Mouse (Mus musculus) urinary bladder, adult 2 months (tissue): ENCODE results near the gene Cdca7l. TPM values are rescaled to one million over a fixed set of nuclear protein-coding genes. Genes with fewer than 3 reads are reported as not detected.
"Not testable (repeated sequence)": the region's sequence is repeated elsewhere in the genome, so short reads cannot be mapped to it uniquely, and the experiment has no call there.

Experiments used
- DNase-seq: peaks from one replicate; pipeline ENCODE4 v3.0.0; 2022; ENCODE audit warnings: low spot score
- polyA plus RNA-seq: library from polyadenylated mRNA; depleted of rRNA; stranded (reverse); fragments of >200 nt; gene quantifications from 2 replicates; pipeline ENCODE4 v1.2.3, GENCODE M21; 2012; rRNA removed

Gene Cdca7l
- 8.7 and 9.9 TPM in 2 replicates for polyA plus RNA-seq

DNA sequence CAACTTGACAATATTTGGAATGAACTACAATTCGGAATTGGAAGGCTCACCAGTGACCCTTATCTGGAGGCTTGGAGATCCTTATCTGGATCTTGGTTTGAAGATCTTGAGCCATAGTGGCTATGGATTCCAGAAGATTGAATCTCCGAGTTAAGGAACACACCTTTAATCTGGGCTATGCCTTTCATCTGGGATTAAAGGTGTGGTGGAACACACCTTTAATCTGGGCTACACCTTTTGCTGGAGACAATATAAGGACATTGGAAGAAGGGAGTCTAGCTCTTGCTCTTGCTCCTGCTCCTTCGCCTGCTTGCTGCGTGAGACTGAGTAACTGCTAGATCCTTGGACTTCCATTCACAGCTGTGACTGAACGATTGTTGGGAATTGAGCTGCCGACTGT, at the start of gene Cdca7l:
TSS of gene Cdca7l (plus strand) at position 301 of the 400 bp plus-strand sequence.
- DNase-seq = not testable (repeated sequence)

DNA sequence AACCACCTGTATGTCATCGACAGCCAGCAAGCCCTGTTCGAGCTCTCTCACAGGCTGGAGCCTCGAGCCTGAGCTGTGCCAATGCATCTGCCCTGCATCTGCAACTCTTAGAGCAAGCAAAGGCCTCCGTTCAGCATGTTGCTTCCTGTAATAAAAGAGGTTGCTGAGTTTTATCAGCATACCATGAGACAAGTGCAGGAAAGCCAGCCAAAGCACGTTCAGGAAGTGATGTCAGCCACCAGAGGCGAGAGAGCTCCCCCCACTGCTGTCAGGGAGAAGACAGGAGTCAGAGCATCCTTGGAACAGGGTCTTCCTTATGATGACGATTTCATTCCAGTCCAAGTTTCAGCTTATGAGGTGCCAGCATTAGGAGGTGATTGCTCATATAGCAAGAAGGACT, 48.1 kb upstream of the Cdca7l start:
- DNase-seq = no peak

DNA sequence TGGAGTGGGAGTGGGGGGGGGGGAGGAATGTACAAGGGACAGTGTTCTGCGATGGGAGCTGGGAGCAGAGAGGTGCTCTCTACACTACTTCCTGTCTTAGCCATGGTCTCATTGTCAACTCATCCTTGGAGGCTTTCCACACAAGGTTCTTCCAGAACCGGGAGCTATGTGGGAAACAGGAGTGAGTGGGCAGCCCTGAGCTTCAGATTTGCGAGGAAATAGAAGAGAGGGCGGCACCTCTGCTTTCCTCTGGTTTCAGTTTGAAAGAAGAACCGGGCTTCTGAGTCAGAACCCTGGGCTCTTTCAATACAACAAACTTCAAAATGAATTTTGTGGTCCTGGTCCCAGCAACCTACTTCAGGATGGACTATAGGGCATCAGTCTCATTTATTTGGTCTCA, 43.7 kb upstream of the Cdca7l start:
- no peak for DNase-seq

DNA sequence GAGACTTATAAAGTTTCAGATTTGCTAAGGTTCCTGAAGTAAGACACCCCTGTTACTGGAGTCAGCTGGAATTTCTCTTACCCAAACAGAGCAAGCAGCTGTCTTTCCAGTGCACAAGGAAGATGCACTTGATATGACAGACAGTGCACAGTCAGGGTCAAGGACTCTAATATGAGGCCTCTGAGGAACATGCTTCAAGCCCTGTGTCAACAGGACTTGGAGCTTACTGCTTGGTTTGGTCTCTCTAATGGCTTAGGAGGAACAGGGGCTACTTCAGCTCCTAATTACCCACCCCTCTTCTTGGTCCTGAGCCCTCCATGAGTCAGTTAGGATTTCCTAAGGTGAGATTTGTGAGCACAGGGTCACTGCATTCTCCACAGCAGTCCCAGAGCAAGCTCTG, 43.2 kb upstream of the Cdca7l start:
- DNase-seq = no peak

DNA sequence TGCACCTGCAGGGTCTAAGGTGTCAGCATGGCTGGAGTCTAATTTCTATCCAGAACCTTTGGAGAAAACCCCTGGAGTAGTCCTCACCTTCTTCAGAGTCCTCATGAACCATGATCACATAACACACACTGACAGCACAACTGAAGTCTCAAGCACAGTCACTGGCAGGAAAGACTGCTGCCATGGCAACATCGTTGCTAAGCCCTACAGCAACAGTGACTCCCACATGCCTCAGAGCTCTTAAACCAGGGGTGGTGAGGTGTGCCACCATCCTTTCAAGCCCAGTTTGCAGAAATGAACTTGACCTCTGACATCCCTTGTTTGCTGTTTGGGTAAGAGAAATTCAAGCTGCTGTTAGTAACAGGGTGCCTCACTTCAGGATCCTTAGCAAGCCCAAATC, 42.4 kb upstream of the Cdca7l start:
- DNase-seq = no peak

DNA sequence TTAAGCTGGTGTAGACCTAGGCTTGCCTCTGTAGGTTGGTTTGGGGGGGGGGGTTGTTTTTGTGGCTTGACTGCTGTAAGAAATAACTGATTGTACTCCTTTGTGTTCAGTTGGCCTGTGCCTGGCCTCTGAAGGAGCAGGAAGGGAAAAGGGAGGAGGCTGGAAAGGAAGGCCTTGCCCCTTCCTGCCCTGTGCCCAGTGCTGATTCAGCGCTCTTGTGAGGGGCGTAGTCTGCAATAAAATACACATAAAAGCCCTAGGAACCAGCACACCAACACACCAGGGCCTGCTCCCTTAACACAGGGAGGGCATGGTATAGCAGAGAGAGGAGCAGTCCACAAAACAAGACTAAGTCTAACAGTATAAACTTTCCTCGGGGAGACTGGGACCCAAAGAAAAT, 40.8 kb upstream of the Cdca7l start:
- DNase-seq = no peak

DNA sequence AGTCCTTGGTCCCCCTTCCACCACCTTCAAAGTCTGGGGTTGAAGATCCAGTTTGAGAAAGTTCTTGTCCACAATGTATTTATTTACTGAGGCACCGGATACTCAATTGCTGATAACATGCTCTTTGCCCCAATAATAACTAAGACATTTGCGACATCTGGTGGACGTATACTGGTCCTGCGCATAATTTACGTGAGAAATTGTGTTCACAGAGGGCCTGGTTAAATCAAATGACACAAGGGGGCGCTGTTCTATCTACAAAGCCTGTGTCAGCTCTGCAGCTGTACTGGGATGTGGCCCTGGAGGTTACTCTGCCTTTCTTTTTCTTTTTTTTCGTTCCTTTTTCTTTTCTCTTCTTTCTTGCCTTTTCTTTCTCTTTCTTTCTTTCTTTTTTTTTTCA, 39.2 kb upstream of the Cdca7l start:
- DNase-seq = no peak

DNA sequence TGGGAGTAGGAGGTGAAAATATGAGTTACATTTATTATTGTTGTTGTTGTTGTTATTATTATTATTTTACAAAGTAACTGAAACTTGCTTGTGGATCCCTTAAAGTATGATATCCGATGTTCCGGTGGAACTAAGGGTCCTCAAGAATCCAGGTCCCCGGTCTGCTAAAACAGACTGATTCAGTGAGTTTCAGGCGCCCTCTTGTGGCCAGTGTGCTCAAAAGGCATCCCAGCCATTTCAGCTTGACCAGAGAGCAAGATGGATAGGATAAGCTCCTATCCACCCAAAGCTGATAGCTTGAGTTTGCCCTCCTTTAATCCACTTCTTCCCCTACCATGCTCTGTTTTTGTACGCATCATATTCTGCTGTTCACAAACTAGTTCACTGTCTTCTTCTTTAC, 35.0 kb upstream of the Cdca7l start:
- no peak for DNase-seq

DNA sequence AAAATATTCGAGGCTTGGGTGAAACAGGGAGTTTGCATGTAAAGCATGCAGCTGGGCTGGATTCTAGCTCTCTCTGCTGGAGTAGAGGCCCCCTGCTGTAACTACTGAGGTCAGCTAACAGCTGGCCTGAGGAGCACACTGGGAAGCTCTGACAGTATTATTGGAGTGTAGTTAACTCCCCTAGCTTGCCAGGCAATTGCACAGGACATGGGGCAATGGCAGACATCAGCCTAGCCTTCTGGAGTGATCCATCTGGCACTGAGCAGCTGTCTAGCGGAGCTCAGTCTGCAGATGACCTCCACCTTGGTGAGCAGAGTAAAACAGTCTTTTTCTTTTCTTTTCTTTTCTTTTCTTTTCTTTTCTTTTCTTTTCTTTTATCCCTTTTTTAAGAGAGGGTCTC, 33.9 kb upstream of the Cdca7l start:
- no peak for DNase-seq

DNA sequence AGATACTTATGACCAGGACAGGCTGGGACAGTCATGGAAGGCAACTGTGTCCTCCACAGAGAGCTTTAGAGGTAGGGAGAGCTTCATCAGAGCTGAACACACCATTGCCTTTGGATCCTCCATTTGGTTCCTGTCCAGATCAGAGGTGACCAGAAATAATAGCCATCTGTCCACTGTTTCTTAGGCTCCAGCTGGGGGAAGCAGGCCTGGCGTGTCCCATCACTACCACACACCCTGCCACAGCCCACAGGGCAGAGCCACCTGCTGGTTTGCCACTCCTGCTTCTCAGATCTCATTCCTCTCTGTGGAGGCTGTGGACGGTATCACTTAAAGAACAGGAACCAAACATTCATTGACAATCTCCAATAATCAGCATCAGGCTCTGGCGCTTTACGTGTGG, 32.9 kb upstream of the Cdca7l start:
- no peak for DNase-seq

DNA sequence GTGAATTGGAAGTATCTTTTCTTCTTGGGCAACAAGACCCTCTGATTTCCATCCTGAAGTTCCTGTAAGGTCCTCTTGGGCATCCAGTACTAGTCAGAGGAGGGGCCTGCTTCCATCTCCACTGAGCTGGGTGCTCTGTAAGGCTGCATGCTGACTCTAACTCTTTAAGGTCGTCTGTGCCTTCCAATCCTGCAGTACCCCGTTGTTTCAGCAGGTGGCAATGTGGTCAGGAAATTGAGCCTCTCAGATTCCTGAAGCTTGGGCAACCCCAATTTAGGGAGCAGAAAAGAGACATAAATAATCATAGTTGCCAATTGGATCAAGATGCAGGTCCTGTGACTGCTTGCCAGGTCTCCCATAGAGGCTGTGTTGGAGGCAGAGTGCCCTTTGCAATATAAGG, 31.5 kb upstream of the Cdca7l start:
- no peak for DNase-seq

DNA sequence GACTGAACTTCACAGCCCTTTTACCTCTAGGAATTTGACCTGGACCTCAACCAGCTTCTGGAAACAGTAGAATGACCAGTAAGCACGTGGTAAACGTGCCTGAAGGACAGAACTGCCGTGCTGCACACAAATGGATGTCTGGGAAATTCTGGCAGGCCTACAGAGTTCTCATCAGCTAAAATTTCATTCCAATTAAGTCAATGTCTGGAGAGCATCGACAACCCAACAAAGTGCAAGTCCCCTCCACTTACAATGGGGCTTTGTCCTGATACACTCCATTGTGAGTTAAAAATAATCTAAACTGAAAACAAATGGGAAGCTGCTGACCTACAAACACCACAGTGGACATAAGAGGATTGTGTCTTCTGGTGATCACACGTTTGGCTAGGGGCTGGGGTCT, 27.2 kb upstream of the Cdca7l start:
- no peak for DNase-seq

DNA sequence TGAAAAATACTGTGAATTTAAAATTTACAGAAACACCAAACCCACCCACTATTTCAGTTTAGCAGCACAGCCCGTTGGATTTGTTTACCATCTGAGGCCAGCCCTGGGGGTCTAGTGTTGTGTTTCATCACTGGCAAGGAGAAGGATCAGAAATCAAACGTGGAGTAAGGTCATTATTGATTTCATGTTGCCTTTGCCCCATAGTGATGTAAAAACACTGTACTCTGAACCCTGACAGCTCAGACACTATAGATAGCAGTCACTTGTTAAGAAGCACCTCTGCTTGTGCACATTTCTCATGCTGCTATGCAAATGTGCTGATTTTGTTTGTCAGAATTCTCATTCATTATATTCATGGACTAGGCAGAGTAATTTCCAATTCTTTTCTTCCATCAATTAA, 22.7 kb upstream of the Cdca7l start:
- no peak for DNase-seq

DNA sequence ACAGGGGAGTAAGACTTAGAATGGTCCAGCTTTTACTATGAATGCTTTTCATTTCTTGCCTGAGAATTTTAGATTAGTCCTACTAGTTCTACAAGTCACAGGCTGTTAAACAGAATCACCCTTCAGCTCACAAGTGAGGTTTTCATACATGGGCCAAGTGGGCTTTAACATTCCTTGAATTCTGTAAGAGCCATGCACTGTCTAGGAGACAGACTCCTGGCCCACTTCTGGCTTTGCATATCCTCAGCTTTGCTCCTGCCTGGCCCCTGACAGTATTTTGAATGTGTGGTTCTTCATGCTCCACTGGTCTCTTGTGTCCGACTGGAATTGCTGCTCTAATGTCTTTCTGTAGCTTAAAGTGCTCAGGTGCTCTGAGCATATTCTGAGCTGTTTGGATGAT, 20.7 kb upstream of the Cdca7l start:
- DNase-seq = no peak

DNA sequence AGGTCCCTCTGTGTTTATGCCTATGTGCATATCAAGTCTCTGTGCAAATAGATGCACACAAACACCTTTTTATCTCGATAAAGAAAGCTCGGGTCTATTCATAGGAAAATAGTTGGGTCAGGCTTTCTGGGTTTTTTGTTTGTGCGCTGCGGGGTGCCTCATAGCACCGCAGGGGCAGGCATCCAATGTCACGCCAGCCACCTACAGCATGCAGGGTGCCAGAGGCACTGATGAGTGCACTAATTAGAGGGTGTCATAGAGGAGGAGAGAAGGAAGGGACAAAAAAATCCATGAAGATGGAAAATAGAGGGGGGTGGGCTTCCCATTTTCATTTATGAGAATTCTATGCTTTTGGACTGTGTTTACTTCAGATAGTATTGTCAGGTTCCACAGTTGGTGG, 17.5 kb upstream of the Cdca7l start:
- DNase-seq = no peak

DNA sequence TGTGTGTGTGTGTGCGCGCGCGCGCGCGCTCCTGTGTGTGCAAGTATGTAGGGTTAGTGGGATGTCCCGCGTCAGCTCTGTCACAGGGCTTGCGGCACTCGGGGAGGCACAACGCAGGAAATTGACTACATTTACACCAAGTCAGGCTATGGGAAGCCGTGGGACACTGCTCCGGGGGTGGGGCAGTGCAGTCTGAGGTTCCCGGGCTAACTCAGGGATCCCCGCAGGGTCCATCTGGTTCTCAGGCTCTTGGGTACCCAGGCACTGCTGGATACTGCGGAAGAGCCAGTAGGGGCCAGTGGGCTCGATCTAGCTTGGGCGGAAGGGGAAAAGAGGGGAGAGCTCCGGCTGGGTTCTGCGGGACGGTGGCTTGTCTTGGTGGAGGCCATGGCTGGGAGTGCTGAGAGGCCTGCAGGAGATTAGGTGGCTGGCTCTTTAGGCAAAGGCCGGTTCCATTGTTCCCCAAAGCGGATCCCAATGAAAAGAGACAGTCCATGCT, 15.5 kb upstream of the Cdca7l start:
- no peak for DNase-seq

DNA sequence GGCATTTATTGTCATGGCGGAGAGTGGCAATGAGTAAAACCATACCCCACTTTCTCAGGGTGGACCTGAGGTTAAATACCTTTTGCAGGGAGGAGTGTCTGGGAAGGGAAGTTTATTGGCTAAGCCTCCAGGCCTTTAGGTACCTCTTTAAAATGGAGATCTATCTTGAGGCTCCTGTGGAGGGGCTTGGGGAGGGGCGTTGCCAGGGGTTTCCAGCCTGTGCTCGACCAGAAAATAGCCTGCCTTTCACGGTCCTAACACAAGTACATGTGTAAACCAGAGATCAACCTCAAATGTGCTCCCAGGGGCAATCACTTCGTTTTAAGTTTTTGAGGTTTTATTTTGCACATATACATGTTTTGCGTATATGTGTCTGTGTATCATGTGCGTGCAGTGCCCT, 15.1 kb upstream of the Cdca7l start:
- no peak for DNase-seq

DNA sequence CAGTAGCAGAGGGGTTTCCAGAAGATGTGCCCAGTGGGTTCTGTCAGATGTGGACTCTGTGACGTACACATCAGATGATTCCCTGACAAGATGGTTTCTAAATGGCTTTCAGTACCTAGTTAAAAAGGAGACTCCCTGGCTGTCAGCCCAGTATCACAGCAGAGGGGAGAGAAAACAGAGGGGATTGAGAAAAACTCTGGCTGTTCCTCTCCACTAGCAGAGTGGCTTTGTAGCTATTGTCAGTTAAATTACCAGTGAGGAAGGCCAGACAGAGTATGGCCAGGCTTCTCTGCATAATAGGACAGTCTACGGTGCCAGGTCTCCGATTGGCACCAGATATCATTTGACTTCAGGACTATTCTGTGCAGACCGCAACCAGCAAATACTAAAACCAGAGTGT, 8.8 kb upstream of the Cdca7l start:
- no peak for DNase-seq

DNA sequence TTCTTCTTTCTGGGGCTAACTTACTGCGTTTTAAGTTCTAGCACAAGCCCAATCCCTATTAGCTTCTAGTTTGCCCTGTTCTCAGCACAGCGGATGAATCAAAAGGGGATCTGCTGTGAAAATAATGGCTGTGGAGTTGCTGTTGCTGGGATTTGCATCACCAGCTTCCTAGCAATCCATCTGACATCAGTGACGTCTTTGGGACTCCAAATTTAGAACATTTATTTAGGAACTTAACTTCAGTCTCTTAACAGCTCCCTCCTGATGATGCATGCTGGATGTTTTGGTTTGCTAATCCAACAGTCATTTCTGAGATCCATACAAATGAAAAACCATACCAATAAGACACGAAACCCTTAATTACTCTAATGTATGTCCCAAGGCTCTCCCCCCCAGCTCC, 1.5 kb downstream of the Cdca7l start:
- no peak for DNase-seq

DNA sequence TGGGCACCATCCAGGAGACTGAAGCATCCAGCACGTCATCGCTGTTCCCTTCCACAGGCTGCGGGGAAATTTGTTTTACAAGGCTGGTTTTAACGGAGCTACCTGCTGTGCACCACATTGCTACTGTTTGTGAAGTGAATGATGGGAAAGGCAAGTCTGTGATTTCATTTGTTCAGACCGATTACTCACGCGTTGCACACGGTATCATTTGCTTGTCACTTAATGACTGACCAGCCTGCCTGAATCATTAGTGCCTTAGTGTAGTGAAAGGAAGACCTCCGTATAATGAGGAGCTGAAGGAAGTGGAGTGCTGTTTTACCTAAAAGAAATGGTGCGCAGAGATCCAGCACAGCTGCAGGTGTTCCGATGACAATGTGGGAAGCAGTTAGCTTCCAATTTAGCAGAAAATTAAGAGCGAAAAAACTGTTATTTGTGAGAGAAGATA, 1.9 kb downstream of the Cdca7l start:
- DNase-seq = no peak

DNA sequence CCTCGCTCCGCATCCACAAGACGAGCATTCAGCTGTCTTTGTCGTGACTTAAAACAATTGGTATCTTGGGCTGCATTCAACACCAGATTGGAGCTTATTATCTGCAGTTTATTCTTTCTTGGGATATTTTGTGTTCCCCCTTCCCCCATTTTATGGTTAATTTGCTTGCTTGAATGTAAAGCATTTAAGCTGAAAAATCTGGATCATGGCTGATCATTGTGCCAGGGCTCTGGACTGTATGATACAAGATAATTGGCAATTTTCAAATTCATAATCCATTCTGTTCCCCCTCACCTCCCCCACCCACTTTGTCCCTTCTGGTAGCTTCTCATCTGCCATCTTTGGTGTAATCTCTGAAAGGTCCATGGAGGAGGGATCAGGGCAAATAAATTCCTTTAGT, 2.4 kb downstream of the Cdca7l start:
- no peak for DNase-seq

DNA sequence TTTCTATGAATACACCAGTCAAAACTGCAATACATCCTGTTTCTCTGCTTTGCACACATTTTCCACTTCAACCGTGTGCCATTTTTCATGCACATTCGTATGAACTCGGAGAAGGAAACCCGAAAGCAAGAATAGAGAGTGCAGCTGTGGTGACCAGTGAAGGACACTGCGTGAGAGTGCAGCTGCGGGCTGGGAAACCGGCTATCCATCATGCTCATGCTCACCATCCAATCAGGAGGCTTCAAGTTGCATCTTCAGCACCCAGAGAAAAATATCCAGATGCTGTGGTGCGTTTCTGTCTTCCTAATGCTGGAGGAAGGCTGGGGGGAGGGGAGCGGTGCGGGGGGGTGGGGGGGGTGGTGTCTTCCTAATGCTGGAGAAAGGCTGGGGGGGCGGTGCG, 3.5 kb downstream of the Cdca7l start:
- DNase-seq = no peak

DNA sequence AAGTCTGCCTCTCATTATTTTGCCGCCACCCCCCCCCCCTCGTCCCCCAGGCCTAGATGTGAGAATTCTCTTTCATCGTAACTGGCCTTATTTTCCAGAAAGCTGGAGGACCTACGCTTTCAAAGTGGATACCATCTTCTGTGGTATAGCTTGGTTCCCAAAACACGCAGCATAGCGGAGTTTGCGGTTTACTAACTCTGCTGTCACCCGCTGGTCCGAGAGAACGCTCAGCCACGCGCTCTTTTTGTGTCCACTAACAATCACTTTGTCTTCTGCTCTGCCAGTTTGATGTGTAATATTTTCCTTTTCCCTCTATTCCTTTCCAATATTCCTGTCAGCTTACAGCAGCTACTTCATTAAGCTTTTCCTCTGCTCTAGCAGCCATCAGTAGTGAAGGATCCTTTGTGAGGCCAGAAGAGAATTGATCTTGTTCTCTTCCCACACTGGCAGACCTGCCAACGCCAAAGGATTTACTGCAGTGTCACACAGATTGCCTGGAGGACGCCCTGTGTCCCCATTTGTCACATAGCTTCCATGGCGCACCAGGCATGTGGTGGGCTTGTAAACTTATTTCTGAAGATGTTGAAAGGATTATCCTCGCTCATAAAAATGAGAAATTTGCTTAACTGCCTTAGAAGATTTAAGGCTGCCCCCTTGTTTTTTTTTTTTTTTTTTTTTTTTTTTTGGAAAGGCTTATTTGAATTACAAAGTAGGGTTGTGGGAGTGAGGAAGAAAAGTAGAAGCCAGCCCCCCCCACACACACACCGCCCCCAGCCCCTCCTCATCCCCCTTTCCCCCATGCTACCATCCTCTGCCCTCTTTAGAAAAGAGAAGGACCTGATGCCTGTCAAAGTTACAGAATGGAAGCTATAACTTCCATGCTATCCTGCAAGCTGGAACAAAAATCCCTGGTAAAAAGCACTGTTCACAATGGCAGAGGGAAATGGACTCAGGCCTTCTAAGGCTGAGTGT, 4.6 kb downstream of the Cdca7l start:
- no peak for DNase-seq
